17 mouse cellular contexts compared by ENCODE assay signal in genomic region chr13:111868947-111869346, GRCm38 (mm10).
DNase-seq lines count a peak whose midpoint lies in the region; ATAC-seq lines count a peak whose summit lies in the region.
"Had no signal": no experiment of that assay in that cellular context is flagged by ENCODE, and none has a peak within 500 bp of the region (broad histone marks: within the 10 kb centered on the region; RNA-seq: fewer than 3 reads in every experiment).

No protein-coding gene starts in this region.

- peaks cover 21% of the 10 kb centered on the region for H3K4me1 ChIP-seq in heart, embryonic 12.5 days (replicated peaks)
- no peaks in the 10 kb centered on the region; the same call in 1 of the 2 replicates for H3K4me1 ChIP-seq in embryonic facial prominence, embryonic 11.5 days (ENCODE audit: control insufficient read depth, insufficient read depth, low read length)

- ATAC-seq in heart, embryonic 12.5 days (ENCODE audit: insufficient number of reproducible peaks, low FRiP score), result no peak
- no peak for ATAC-seq in embryonic facial prominence, embryonic 11.5 days (replicated peaks; ENCODE audit: insufficient number of reproducible peaks, low FRiP score, low TSS enrichment, low read depth)
- ATAC-seq: forebrain, postnatal 0 days; intestine, embryonic 16.5 days had no signal

- H3K27me3 ChIP-seq in heart, embryonic 12.5 days (replicated peaks), result no peaks in the 10 kb centered on the region
- no peaks in the 10 kb centered on the region for H3K27me3 ChIP-seq in embryonic facial prominence, embryonic 11.5 days (ENCODE audit: control insufficient read depth, insufficient read depth, low read length)
- H3K27me3 ChIP-seq: heart, embryonic 15.5 days; hindbrain, embryonic 12.5 days; neural tube, embryonic 12.5 days; stomach, embryonic 15.5 days had no signal

- 0 out of 2 replicates have a peak overlapping the region, but pooled peaks have one; percentile 65 for H3K4me2 ChIP-seq in heart, embryonic 12.5 days
- H3K4me2 ChIP-seq in embryonic facial prominence, embryonic 11.5 days (ENCODE audit: low read depth, low read length), result no peak overlapping the region

- H3K27ac ChIP-seq in heart, embryonic 12.5 days (ENCODE audit: poor library complexity, severe bottlenecking), result no peak overlapping the region
- H3K27ac ChIP-seq in embryonic facial prominence, embryonic 11.5 days (replicated peaks; ENCODE audit: low read depth, low read length), result no peak overlapping the region
- H3K27ac ChIP-seq: liver, embryonic 14.5 days; neural tube, embryonic 12.5 days; stomach, embryonic 15.5 days had no signal

- no peak overlapping the region for H3K9ac ChIP-seq in heart, embryonic 12.5 days
- H3K9ac ChIP-seq in embryonic facial prominence, embryonic 11.5 days (replicated peaks; ENCODE audit: low read length), result no peak overlapping the region
- H3K9ac ChIP-seq: forebrain, postnatal 0 days; hindbrain, embryonic 12.5 days; liver, embryonic 14.5 days; neural tube, embryonic 12.5 days; stomach, embryonic 15.5 days had no signal

- H3K36me3 ChIP-seq in heart, embryonic 12.5 days, result no peaks in the 10 kb centered on the region
- no peaks in the 10 kb centered on the region for H3K36me3 ChIP-seq in embryonic facial prominence, embryonic 11.5 days (replicated peaks; ENCODE audit: control insufficient read depth, insufficient read depth, low read depth, low read length)
- H3K36me3 ChIP-seq: heart, embryonic 15.5 days; hindbrain, embryonic 12.5 days; neural tube, embryonic 12.5 days; stomach, embryonic 15.5 days had no signal

- 33% methylated on average over 3 of the region's 3 CpGs for WGBS in heart, embryonic 12.5 days
- WGBS in embryonic facial prominence, embryonic 11.5 days, result 15% methylated on average over 3 of the region's 3 CpGs

- 0 out of 2 replicates have a peak, but pooled peaks cover 6% of the 10 kb centered on the region for H3K9me3 ChIP-seq in heart, embryonic 12.5 days (replicated peaks)
- H3K9me3 ChIP-seq in embryonic facial prominence, embryonic 11.5 days (replicated peaks; ENCODE audit: control insufficient read depth, low read length), result no peaks in the 10 kb centered on the region
- H3K9me3 ChIP-seq: heart, embryonic 15.5 days; hindbrain, embryonic 12.5 days; neural tube, embryonic 12.5 days; stomach, embryonic 15.5 days had no signal

- DNase-seq in heart, adult 9 months (ENCODE audit: low spot score in 2 of 2), result no peak
- peak; percentile 51 for DNase-seq in retina, postnatal 1 day
- no peak for DNase-seq in retina, embryonic 14.5 days (ENCODE audit: low spot score)
- peak; percentile 26 for DNase-seq in embryonic facial prominence, embryonic 11.5 days (ENCODE audit: low spot score)
- no peak for DNase-seq in gastrocnemius, adult 18-20 months (ENCODE audit: low spot score)
- no peak for DNase-seq in T-cell, adult 2 months (ENCODE audit: low spot score)
- DNase-seq: adrenal gland, adult 2 months; cerebellum, adult 8-10 months; forebrain, postnatal 0 days; lung, postnatal 14 days had no signal

- H3K4me3 ChIP-seq in heart, embryonic 12.5 days, result no peak overlapping the region
- no peak overlapping the region for H3K4me3 ChIP-seq in embryonic facial prominence, embryonic 11.5 days (ENCODE audit: low read depth, low read length)
- H3K4me3 ChIP-seq: hindbrain, embryonic 12.5 days; neural tube, embryonic 12.5 days; stomach, embryonic 15.5 days had no signal

Comparison
In these comparisons a context has a peak if more than half of its experiments do, and no peak if none do; other contexts are left out.
1. DNase-seq: peak in retina, postnatal 1 day (single experiment) and embryonic facial prominence, embryonic 11.5 days (single experiment); none in heart, adult 9 months (0 of 2), retina, embryonic 14.5 days (single experiment), gastrocnemius, adult 18-20 months (single experiment) and T-cell, adult 2 months (single experiment).